Mouse (Mus musculus): ENCODE measurements around the gene Zfp523. TPM values are rescaled to one million over a fixed set of nuclear protein-coding genes. Genes with fewer than 3 reads are reported as not detected.

Zfp523 gene
- polyA plus RNA-seq, 1 experiment from 2014 or later = 40.2 TPM

Other genes with a start within 250 kb of the Zfp523 start
- gene Tcp11, start 96.5 kb upstream of the Zfp523 start, polyA plus RNA-seq (2016; fragmentation: Nextera tagmentation; extraction: Ambion mirVana) = 0.97 and 1.1 TPM in 2 replicates
- gene Scube3, start 35.0 kb upstream of the Zfp523 start, polyA plus RNA-seq (2016; fragmentation: Nextera tagmentation; extraction: Ambion mirVana) = 10.9 and 11.0 TPM in 2 replicates
- 6.8 and 11.1 TPM in 2 replicates for gene Def6, start 30.6 kb downstream of the Zfp523 start, polyA plus RNA-seq (2016; fragmentation: Nextera tagmentation; extraction: Ambion mirVana)
- 1.9 and 2.3 TPM in 2 replicates for gene Ppard, start 55.6 kb downstream of the Zfp523 start, polyA plus RNA-seq (2016; fragmentation: Nextera tagmentation; extraction: Ambion mirVana)
- gene Fance, start 136.4 kb downstream of the Zfp523 start, polyA plus RNA-seq (2016; fragmentation: Nextera tagmentation; extraction: Ambion mirVana) = 32.9 and 35.5 TPM in 2 replicates
- 502 and 576 TPM in 2 replicates for gene Rpl10a, start 151.3 kb downstream of the Zfp523 start, polyA plus RNA-seq (2016; fragmentation: Nextera tagmentation; extraction: Ambion mirVana)
- gene Tead3, start 173.7 kb downstream of the Zfp523 start, polyA plus RNA-seq (2016; fragmentation: Nextera tagmentation; extraction: Ambion mirVana) = 5.2 and 9.8 TPM in 2 replicates
- gene Tulp1, start 188.1 kb downstream of the Zfp523 start, polyA plus RNA-seq (2016; fragmentation: Nextera tagmentation; extraction: Ambion mirVana) = 3.4 and 4.1 TPM in 2 replicates

All from limb, embryonic 10.5 days (tissue).